Mouse (Mus musculus) lung, embryonic 14.5 days (tissue): ENCODE results near the gene Cav1. TPM values are rescaled to one million over a fixed set of nuclear protein-coding genes. Genes with fewer than 3 reads are reported as not detected.

Experiments
- ATAC-seq: fragments of 200-750 bp; cut with Nextera tagmentation; 2 replicates; pipeline ENCODE4 v1.8.0; 2017; ENCODE audit warnings: mild to moderate bottlenecking, moderate TSS enrichment, moderate library complexity; ENCODE audit not compliant: insufficient read depth
- DNase-seq: peaks from one replicate; pipeline ENCODE4 v3.0.0-alpha.2; 2015
- H3K27ac ChIP-seq: fragments of 300-500 bp; sonication (generic); 2 replicates; pipeline ENCODE4 v1.5.1; 2014; ENCODE audit warnings: low read depth, mild to moderate bottlenecking, moderate library complexity
- H3K27me3 ChIP-seq: fragments of 300-500 bp; sonication (generic); 2 replicates; pipeline ENCODE4 v1.6.1; 2014; ENCODE audit warnings: low read length, control low read depth; ENCODE audit not compliant: insufficient read depth
- H3K36me3 ChIP-seq: fragments of 300-500 bp; sonication (generic); 2 replicates; pipeline ENCODE4 v1.6.1; 2014; ENCODE audit warnings: control low read depth; ENCODE audit not compliant: insufficient read depth
- H3K4me1 ChIP-seq: fragments of 300-500 bp; sonication (generic); 2 replicates; pipeline ENCODE4 v1.6.1; 2014; ENCODE audit warnings: antibody characterized with exemption, control low read depth; ENCODE audit not compliant: insufficient read depth
- H3K4me2 ChIP-seq: fragments of 300-500 bp; sonication (generic); 2 replicates; pipeline ENCODE4 v1.6.1; 2014; ENCODE audit warnings: mild to moderate bottlenecking
- H3K4me3 ChIP-seq: fragments of 300-500 bp; sonication (generic); 2 replicates; pipeline ENCODE4 v1.5.1; 2014; ENCODE audit warnings: low read depth, low read length
- H3K9ac ChIP-seq: fragments of 300-500 bp; sonication (generic); 2 replicates; pipeline ENCODE4 v1.6.1; 2014
- H3K9me3 ChIP-seq: fragments of 300-500 bp; sonication (generic); 2 replicates; pipeline ENCODE4 v1.6.1; 2016; ENCODE audit warnings: low read depth, low read length, control low read depth
- CTCF ChIP-seq: IDR thresholded peaks from 2 replicates; pipeline ENCODE4 v1.5.1; 2016; ENCODE audit warnings: antibody characterized with exemption, low read depth
- WGBS: fragments of 180-500 bp; shearing (Covaris S2); extraction: QIAGEN DNeasy Blood & Tissue Kit; methylation state at CpG from one replicate; pipeline ENCODE4 v1.1.7; 2014; 5-methylcytosine and 5-hydroxymethylcytosine counted together
- polyA plus RNA-seq: library from polyadenylated mRNA; unstranded; fragments of >200 nt; fragmentation: Nextera tagmentation; extraction: Ambion mirVana; gene quantifications from 2 replicates; pipeline ENCODE4 v1.2.1, GENCODE M21; 2014

The Cav1 gene
- polyA plus RNA-seq, 1 experiment from 2014 or later: 300 TPM

DNA sequence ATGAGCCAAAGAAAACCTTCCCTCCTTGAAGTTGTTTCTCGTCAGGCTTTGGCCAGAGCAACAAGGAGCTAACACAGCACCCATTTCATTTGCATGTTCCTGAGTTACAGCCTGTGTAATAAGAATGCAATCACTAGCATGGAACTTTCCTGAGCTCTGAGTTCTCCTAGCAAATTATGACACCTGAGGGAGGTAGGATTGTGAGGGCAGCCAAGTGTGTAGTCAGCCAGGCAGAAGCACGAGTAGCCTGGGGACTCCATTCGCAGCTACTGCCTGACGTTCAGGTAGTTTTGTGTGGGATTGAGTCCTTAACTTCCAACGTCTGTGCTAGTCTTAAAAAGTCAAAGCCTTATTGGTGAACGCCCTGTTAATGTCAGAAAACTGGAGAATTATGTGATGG, 75.6 kb downstream of the Cav1 start:
- 75% methylated on average over 6 of the region's 6 CpGs for WGBS
- no peak overlapping the region for H3K9ac ChIP-seq
- no peak for TF ChIP-seq CTCF
- H3K4me1 ChIP-seq: no peaks in the 10 kb centered on the region
- no peak for DNase-seq
- H3K9me3 ChIP-seq: no peaks in the 10 kb centered on the region
- H3K4me2 ChIP-seq: no peak overlapping the region
- ATAC-seq: no peak
- H3K4me3 ChIP-seq: no peak overlapping the region
- no peak overlapping the region for H3K27ac ChIP-seq
- H3K36me3 ChIP-seq: no peaks in the 10 kb centered on the region
- H3K27me3 ChIP-seq: no peaks in the 10 kb centered on the region

GRCm38 (mm10) chr6:17385531-17385930, 79.4 kb downstream of the Cav1 start:
- no peak overlapping the region for H3K4me3 ChIP-seq
- no peak overlapping the region for H3K27ac ChIP-seq
- no peak overlapping the region for H3K9ac ChIP-seq
- H3K4me1 ChIP-seq: no peaks in the 10 kb centered on the region
- no peaks in the 10 kb centered on the region for H3K9me3 ChIP-seq
- no peak for TF ChIP-seq CTCF
- H3K27me3 ChIP-seq: no peaks in the 10 kb centered on the region
- H3K36me3 ChIP-seq: no peaks in the 10 kb centered on the region
- ATAC-seq (no peak), DNase-seq (no peak)
- no peak overlapping the region for H3K4me2 ChIP-seq
- 77% methylated on average over 5 of the region's 5 CpGs for WGBS

DNA sequence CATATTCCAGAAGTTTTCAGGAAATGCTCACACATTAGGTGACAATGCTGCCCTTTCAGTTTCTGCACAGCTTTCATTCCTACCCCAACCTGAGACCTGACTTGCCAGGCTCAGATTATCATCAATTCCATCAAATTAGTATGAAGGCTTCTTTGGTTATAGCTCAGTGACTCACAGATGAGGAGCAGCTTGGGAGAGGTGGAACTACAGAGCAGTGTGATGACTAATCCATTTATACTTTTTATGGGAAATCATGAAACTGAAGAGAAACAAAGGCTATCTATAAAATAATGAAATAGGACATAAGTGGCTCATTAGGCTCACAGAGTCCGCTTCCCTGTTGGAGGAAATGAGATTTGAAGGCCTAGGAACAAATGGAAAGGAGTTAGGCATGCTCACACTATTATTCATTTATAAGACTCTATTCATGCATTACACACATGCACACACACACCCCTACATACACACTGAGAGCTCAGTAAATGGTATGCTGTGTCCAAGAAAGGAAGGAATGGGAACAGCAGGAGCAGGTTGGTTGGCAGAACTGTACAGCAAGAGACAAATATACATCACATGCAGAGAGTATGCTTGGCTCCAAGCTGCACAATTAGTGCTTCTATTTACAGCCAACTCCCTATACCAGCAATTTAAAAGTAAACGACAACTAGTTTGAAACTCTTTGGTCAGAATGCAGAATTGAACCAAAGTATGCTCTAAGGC, 82.0 kb downstream of the Cav1 start:
- DNase-seq: no peak
- WGBS: 90% methylated on average over 2 of the region's 2 CpGs
- Histone ChIP-seq H3K4me1 (no peaks in the 10 kb centered on the region), H3K9me3 (no peaks in the 10 kb centered on the region), H3K9ac (no peak overlapping the region), H3K4me3 (no peak overlapping the region), H3K27ac (no peak overlapping the region), H3K27me3 (no peaks in the 10 kb centered on the region), H3K36me3 (no peaks in the 10 kb centered on the region), H3K4me2 (no peak overlapping the region)
- ATAC-seq: no peak
- no peak for TF ChIP-seq CTCF

Other genes starting within 250 kb of the Cav1 start
- gene Tes, start 241.2 kb upstream of the Cav1 start, polyA plus RNA-seq: 77.0 and 78.9 TPM in 2 replicates
- gene Cav2, start 25.1 kb upstream of the Cav1 start, polyA plus RNA-seq: 52.1 and 55.8 TPM in 2 replicates
- gene Met, start 157.5 kb downstream of the Cav1 start, polyA plus RNA-seq: 10.7 and 12.5 TPM in 2 replicates